Mouse (Mus musculus) adrenal gland, postnatal 14 days (tissue): ENCODE data around the gene Fgfr3. TPM values are rescaled to one million over a fixed set of nuclear protein-coding genes. Genes with fewer than 3 reads are reported as not detected.

ENCODE experiments used
- DNase-seq: peaks from one replicate; pipeline ENCODE4 v3.0.0; 2021; ENCODE audit warnings: mixed read lengths
- long read RNA-seq, 2 experiments: library from polyadenylated mRNA; stranded (forward); transcript quantifications; one replicate each; pipeline ENCODE4 v2.0.0; 2021
- total RNA-seq: library from RNA; stranded (reverse); gene quantifications from 2 replicates; pipeline ENCODE4 v1.2.3, GENCODE M21; 2021

The Fgfr3 gene
- total RNA-seq: 6.4 and 7.8 TPM in 2 replicates
- long read RNA-seq, experiment 1: 0 reads
- long read RNA-seq, experiment 2, partial matches to known transcripts: 0 of 2 reads
- long read RNA-seq, experiment 2, other reads (novel, unspliced or antisense): 2 of 2 reads

DNA sequence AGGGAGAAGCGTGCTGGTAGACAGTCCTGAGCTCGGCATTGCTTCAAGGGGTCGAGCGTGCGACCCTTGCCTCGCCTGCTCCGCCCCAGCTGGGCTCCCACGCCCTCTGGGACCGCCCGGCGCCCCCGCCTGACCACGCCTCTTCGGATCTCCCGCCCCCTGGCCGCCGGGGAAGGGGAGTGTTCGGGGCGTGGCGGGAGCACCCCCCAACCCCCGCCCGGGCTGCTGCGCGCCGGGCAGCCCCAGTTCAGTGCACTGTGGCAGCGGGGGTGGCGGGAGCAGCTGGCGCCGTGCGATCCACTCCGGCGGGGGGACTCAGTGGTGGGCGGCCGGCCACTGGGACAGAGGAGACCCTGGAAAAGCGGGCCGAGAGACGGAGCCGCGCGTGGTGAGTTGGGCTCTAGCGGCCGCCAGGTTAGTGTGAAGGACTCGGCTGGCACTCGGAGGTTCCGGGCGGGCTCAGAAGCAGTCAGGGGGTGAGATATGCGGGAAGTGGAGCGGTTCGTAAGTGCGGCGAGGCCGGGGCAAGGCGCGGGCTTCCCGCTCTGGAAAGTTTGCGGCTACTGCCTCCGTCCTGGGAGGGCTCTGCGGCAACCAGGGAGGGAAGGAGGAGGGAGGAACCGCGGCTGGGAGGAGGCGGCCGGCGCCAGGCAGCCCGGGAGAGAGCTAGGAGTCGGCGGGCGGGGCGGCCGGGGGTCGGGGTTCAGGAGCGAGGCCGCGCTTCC is at the start of gene Fgfr3:
Gene Fgfr3, plus strand, starts transcription at position 134 of the 725 bp plus-strand sequence.
- DNase-seq: peak; percentile 77

DNA sequence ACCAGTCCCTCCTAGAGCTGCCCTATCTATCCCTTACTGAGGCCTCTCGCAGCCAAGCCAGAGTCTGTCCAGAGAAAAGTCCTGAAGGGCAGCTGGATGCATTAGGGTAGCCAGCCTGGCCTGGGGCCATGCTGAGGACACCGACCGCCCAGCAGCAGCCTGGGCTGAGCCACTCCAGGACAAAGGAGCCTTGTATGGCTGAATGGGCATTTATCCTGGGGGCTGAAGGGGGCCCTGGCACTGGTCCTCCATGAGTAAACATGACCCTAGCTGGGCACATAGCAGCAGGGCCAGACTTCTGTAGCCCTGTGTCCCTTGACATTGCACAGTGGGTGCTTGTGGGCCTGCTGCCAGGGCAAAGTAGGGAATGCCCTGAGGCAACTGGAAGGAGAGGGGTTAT is 47.0 kb upstream of the Fgfr3 start:
- no peak for DNase-seq

DNA sequence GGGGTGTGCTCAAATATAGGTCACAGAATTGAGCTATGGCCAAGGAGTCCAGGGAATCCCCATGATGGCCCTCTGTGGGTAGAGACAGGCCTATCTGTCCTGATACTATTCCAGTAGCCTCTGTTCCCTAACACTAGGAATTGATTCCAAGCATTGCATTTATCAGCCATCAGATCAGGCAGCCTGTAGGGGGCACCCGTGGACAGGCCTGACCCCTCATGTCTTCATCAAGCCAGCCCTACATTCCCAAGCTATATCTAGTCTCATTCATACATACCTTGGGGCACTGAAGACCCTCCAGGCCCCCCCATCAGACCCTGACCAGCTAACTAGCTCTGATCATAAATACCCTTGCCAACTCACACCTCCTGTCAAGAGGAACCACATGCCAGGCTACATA is 45.5 kb upstream of the Fgfr3 start:
- peak; percentile 74 for DNase-seq

DNA sequence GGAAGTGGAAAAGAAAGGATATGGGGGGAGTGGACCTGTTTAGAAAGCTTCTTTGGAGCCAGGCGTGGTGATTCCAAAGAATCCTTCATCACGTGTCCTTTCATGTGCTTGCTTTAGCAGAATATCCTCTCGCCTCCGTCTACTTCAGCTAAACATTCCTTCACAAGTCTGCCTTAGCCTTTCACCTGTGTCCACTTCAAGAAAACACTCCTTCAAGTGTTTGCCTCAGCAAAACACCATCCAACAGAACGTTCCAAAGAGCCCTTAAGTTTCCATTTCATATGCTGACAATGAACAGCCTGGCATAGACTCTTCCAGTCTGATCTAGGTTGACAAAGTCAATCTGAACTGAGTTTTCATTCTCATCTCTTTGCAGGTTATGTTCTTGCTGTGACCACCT is 43.2 kb upstream of the Fgfr3 start:
- no peak for DNase-seq

DNA sequence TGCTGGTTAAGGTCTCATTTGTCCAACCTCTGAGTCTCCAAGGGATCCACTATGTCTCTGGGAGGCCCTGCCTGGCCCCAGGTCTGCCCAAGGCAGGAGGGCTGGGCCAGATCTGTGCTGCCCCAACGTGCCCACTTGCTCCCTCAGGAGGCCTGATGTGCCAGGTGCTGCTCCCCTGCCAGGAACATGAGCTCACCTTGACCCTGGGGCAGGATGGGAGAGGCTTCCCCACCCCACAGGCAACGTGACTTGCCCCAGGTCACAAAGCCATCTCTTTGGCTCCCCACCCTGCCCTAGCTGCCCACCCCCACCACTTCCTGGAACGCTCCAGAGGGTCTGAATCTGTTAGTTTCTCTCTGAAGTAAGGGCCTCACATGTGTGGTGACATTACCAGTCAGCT is 40.4 kb upstream of the Fgfr3 start:
- DNase-seq: no peak

DNA sequence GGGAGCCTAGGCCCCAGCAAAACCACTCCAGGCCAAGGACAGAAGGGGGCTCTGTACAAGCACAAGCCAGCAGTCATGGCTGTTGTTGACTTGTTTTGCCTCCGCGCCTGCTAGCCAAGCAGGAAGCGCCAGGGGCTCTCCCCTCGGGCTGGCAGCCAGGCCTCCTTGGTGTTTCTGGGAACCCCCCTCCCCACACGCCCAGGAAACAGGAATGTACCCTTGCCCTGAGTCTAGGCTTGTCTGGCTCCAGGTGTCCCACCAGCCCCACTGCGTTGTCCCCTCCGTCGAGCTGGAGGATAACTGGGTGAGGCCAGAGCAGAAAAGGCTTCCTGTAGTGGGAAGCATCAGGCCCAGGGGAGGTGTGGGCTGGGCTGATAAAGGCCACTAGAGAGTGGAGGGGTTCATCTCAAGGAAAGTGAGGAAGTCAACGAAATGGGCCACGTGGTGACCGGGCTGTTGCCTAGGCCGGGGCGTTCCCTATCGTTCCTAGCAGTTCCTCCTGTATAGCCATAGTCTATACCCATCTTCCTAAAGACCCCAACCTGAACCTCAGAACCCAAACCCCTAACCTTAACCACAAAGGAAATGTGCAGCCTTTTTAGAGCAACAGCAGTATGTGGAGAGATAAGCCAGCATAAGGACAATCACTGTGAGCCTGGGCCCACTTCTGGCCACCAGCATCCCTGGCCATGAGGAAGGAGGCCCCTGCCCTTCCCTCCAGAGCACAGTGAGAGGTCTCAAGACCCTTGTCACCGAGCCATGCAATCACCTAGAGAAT is 39.7 kb upstream of the Fgfr3 start:
- DNase-seq: no peak

DNA sequence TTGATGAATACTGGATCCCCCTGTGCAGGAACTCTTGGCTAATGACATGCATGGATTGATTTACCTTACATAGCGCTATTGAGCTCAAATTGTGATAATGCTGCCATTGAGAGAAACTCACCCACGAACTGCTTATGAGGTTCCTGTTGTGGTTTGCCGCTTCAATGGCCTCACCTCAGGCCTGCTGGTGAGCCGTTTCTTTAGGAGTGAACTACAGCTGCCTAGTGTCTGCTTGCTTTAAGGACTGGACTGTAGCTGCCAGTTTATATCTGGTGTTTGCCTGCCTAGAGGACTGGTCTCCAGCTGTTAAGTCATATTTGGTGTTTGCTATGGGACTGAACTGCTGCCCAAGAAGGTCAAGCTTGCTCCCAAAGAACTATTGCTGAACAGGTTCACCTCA is 38.5 kb upstream of the Fgfr3 start:
- DNase-seq: no peak

DNA sequence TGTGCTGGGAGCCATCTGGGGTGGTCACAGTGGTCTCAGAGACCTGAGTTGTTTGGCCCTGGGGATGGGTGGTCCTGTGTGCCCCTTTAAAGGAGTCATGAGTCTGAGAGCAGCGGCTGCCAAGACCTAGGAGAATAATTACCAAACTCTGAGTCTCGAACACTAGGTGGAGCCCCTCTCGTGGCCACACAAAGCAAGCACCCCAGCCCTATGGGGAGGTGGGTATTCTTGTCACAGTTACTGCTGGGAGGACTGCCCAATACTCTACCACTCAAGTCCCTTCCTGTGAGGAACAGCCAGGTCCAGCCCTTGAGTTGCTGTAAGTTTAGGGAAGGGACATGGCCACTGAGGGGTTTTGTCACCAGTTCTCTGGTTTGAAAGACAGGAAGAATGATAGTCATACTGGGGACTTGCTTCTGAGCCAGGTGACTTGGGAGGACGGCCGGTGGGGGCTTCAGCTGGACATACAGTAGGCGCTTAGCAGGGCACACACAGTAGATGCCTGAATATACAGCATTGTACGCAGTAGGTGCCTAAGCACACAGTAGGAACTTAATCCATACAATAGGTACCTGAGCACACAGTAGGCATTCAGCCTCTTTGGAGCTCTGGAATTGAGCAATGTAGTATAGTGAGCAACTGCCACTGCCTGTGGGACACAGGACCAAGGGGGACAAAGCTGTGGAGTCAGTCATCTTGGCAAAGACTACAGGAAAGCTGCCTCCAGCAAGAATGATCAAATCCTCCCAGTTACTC is 37.4 kb upstream of the Fgfr3 start:
- DNase-seq: peak; percentile 51

DNA sequence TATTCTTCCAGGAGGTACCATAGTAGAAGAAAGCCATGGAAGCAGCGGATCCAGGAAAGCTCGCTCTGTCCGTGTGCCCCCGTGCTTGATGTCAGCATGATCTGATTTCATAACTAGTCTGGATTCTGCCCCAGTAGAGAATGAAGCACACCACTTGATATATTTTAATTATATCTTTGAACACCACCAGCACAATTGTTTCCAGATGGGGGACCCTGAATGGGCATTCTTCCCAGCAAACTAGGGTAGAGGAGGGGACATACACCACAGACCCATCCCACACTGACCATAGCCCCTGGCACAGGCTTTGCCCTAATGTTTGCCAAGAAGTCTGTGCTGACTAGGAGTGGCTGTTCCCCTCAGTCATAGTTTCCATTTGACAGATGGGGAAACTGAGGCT is 36.5 kb upstream of the Fgfr3 start:
- DNase-seq: no peak

DNA sequence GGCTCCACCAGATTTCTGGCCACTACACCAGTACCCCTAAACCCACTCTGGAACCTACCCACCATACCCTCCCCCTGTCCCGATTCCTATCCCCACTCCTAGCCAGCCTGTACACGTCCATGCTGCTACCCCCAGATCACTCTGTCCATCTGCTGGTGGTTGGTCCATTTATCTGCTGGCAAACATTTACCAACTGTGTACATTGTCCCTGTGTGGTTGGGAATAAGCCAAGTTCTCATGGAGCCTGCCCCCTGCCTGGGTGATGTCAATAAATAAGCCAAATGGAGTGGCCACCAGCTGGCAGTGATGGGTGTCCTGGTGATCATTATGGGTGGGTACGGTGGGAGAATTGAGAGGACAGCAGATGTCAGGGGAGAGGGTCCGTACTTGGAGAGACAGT is 34.3 kb upstream of the Fgfr3 start:
- no peak for DNase-seq

DNA sequence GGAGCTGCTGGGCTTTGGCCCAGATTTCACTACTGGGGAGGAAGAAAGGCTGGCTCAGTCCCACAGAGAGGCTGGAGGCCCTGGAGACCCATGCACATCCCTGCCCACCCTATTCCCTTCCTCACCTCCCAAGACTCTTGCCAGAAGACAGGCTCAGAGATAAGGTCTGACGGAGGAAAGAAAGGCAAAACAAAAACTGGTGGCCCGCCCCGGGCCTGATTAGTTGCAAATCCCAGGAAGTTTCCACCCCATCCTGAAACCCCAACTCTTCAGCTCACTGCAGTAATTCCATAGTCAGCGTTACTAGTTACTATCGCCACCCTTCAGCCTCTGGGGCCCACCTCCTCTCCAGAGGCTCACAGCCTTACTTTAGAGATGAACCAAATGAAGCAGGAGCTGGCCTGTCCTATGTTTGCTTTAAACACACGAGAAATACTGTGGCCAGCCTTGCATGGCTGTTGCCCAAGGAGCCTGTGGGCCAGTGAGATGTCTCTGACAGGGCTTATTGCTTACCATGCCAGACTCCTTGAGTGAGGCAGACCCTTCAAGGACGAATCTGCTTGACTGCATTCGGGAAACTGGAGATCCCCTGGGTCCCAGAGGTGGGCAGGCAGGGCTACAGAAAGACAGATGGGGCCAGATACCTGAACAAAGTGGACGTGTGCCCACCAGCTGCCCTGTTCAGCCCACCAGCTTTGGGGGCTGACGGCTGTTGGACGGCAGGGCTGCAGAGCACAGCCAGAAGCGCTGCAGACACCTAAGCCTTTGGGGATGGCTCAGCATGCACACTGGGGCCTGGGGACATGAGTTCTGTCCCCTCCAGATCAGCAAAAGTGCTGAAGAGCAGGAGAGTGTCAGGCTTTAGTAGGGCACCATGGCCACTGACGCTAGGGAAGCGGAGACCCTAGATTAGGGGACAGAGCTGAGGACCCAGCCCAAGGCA is 32.9 kb upstream of the Fgfr3 start:
- DNase-seq: no peak

DNA sequence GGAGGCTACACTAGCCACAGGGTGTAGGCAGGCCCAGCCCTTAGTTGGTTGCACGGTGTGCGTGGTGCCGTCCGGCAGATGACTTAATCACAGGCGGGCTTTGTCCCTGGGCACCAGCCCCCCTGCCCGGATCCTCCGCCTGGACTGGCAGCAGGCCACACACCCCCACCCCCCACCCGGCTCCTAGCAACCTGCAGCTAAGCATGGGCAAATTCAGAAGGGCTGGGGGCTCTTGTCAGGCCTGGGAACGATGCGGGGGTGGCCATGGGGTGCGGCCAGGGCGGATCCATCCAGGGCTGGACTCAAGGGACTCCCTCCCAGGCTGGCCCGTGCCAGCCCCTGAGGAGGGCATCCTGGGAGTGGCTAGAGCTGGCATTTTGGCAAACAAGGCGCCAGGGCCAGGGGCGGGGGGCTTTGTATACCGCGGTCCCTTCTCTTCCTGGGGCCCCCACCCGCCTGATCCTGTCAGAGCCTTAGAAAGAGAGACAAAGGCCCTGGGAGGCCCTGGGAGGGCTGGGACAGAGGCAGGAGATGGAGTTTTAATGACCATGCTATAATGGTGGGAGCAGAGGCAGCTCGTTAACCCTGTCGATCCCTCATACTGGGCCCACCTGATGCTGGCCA is 32.1 kb upstream of the Fgfr3 start:
- peak; percentile 23 for DNase-seq

DNA sequence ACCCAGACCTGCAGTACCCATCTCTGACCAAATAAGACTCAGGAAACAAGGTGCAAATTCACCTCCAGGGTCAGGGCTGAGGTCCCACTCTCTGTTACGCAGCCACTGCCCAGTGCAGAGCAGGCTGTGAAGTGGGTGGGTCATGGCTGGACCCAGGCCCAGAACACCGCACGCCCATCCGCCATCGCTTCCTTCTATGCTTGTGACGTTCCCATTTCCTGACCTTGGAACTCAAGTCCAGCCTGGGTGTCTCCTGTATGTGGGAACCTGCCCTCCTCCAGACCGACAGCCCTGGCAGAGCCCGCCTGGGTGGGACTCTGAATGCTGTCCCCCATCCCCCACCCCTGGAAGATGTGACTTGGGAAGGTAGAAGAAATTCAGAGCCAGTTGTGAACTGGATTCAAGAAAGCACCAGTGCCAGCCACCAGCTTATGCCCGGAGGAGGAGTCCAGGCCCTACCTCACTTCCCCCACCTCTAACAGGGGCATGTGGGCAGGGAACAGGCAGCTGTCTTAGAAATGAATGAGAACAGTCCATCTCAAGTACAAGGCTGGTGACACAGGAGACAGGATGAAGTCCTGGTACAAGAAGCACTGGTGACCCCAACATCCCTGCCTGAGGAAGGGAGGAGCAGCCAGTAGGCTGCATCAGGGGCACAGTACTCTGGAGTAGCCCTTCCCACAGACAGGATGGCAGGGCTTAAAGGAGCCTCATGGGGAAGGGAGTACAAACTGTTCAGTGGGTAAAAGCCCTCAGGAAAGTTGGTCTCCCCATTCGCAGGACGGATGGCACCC is 31.4 kb upstream of the Fgfr3 start:
- peak; percentile 19 for DNase-seq

DNA sequence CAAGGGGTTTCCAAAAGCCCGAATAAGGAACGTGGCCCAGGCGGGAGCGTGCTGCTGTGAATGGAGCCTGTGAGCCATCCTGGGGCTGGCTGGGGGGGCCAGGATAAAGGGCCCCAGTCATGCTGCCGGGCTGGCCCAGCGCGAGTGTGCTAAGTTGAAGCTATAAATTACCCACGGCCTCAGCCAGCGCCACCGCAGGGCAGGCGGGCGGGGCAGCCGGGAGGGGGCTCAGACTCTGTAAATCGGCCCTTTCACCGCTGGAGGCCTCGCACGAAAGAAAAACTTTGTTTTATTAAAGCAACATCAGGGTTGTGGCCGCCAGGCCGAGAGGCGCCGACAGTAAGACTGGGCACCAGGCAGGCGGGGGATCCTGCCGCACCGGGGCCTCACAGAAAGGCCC is 29.1 kb upstream of the Fgfr3 start:
- peak; percentile 69 for DNase-seq

DNA sequence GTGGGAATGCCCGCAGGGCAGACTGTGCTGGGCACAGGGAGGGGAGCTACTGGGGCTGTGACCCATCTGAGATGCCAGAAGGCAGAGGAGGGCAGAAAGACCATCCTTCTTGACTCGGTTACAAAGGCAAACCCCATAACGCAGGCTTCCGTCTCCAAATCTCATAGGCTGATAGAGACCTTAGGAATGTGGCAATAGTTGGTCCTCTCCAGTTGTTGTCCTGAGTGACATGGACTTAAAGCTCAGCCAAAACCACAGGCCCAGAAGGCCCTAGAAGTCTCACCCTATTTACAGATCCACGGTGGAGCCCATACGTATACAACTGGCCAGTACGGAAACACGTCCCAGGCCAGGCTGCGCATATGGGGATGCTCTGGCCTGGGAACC is 27.0 kb upstream of the Fgfr3 start:
- no peak for DNase-seq

DNA sequence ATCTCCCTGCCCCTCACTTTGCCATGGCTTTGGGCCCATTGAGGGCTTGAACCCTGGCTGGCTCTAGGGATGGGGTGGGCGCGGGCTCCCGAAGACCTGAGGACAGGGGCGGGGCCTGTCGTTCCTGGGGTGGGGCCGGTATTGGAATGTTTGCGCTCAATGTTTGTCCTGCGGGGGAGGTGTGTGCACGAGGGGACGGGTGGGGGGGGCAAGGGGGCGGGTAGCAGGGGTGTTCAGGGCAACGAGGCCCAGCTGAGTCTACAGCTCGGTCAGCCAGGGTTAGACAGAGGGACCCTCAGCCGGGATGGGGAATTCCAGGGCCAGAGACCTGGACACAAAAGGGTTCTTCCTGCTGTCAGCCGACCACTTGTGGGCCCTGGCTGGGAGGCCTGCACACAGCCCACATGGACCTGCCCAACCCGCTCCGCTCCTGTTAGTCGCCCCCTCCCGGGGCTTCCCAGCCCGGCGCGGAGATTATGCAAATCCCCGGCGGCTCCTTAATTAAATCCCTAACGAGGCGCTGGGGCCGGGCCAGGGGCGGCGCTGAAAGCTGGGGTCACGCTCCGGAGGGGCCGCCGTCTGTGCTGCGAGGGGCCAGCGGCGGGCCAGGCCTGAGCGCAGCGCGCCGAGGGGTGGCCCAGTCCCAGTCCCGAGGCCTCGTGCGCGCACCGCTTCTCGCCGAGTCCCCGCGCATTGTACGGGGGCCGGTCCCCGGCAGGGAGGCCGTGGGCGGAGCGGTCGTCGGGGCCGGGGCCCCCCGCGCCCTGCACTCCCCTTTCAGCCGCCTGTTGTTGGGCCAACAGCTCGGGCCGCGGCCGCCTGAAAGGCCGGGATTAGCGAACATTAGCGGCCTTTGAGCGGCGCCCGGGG is 26.4 kb upstream of the Fgfr3 start:
- DNase-seq: peak; percentile 52

DNA sequence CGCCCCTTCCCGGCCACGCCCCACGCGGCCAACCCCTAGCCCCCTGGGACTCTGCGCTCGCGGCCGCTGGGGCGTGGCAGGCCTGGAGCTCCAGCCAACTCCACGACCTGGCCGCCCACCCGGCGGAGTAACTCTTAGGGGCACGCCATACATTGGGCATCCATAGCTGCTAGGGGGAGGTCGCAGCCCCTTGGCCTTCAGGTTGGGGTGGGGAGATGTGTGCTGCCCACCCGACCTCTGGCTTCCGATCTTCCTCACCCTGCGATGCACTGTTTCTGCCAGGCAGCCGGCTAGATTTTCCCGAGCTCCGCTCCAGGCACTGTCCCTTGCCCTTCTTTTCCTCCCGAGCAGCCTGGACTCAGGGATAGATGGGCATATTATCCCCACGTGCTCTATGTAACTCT is 25.8 kb upstream of the Fgfr3 start:
- no peak for DNase-seq

DNA sequence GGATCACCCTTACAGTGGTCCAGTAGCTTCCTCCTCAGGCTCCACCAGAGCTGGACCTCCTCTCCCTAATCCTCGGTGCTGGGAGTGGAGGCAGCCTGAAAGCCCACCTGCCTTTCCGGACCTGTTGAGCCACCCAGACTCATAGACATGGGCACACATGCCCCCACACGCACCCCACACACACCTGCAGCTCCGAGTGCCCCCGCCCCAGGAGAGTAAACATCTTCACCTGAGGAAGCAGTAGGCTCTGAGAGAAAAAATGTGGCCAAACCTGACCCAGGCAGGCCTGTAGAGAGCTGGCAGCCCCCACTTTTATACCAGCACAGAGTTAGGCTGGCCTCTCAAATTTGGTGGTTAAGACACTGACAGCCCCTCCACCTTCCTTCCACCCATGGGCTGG is 25.0 kb upstream of the Fgfr3 start:
- DNase-seq: no peak

DNA sequence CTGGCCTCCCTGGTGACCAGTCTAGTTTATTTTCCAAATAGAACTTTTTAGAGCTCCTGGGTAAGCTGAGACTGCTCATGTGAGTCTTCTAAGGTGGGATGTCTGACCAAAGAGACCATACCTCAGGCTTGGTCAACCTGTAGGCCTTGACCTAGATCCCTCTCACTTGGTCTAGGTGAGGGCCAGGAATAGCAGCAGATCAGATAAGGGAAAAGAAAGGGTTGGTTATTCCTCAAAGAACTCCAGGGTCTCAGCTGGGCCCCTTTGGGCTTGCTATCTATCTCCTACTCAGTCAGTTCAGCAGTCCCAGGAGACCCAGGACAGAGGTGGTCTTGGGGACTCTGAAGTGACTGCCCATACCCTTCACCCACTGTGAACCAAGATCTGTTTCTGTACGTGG is 23.9 kb upstream of the Fgfr3 start:
- no peak for DNase-seq
